Mouse (Mus musculus): ENCODE measurements around the gene Cacna2d1.

GRCm38 (mm10) chr5:16006964-16007363 lies 72.5 kb downstream of the Cacna2d1 start:
- TF ChIP-seq POLR2A (IDR thresholded peaks at IDR 0.05; ENCODE audit: insufficient read depth, low read depth, low read length) = no peak
- TF ChIP-seq CTCF (IDR thresholded peaks at IDR 0.05; ENCODE audit: insufficient read depth, low read depth, low read length) = no peak
